Mouse (Mus musculus): Measurements from ENCODE around the gene Lctl.
A peak's percentile ranks its signal among the peaks of the same experiment; 100 is the strongest.
"Not testable (repeated sequence)": the region's sequence is repeated elsewhere in the genome, so short reads cannot be mapped to it uniquely, and the experiment has no call there.

GRCm38 (mm10) chr9:64138896-64139295 is 21.9 kb downstream of the Lctl start:
- TF ChIP-seq POLR2A (IDR thresholded peaks at IDR 0.05; ENCODE audit: low read depth, low read length): not testable (repeated sequence)
- peak; percentile 31; the same call in 1 of the 2 replicates for TF ChIP-seq CTCF (IDR thresholded peaks at IDR 0.05; ENCODE audit: extremely low read depth, insufficient read depth, insufficient read length, insufficient replicate concordance)
